Mouse (Mus musculus): ENCODE measurements around the gene Pramel3. TPM values are rescaled to one million over a fixed set of nuclear protein-coding genes. Genes with fewer than 3 reads are reported as not detected.

Gene Pramel3
- total RNA-seq (2023): not detected

GRCm38 (mm10) chrX:135302007-135302406 is at the start of gene Pramel3:
Gene Pramel3, plus strand, starts transcription at chrX:135302307.

Other genes with a start within 250 kb of the Pramel3 start
- not detected for gene Gm15023, start 124.7 kb upstream of the Pramel3 start, total RNA-seq (2023)
- gene Tceal6, start 91.6 kb upstream of the Pramel3 start, total RNA-seq (2023): not detected
- gene Gm5128, start 71.0 kb downstream of the Pramel3 start, total RNA-seq (2023): not detected
- gene Gm7903, start 131.5 kb downstream of the Pramel3 start, total RNA-seq (2023): not detected
- not detected for gene AV320801, start 192.3 kb downstream of the Pramel3 start, total RNA-seq (2023)